Mouse (Mus musculus) stomach, postnatal 0 days (tissue): ENCODE results near the gene Slc8a3. TPM values are rescaled to one million over a fixed set of nuclear protein-coding genes. Genes with fewer than 3 reads are reported as not detected.

Source experiments
- ATAC-seq: fragments of 200-750 bp; cut with Nextera tagmentation; 2 replicates; pipeline ENCODE4 v1.8.0; 2017; ENCODE audit not compliant: low FRiP score, low TSS enrichment
- DNase-seq: peaks from one replicate; pipeline ENCODE4 v3.0.0-alpha.2; 2016; ENCODE audit warnings: low spot score
- H3K27ac ChIP-seq: fragments of 300-500 bp; sonication (generic); replicated peaks from 2 replicates; pipeline ENCODE4 v1.5.1; 2014; ENCODE audit warnings: mild to moderate bottlenecking, control low read depth
- H3K27me3 ChIP-seq: fragments of 300-500 bp; sonication (generic); 2 replicates; pipeline ENCODE4 v1.6.1; 2014; ENCODE audit warnings: low read length; ENCODE audit not compliant: control insufficient read depth, insufficient read depth
- H3K36me3 ChIP-seq: fragments of 300-500 bp; sonication (generic); 2 replicates; pipeline ENCODE4 v1.6.1; 2014; ENCODE audit warnings: low read length, mixed read lengths; ENCODE audit not compliant: control insufficient read depth, insufficient read depth
- H3K4me1 ChIP-seq: fragments of 300-500 bp; sonication (generic); replicated peaks from 2 replicates; pipeline ENCODE4 v1.6.1; 2014; ENCODE audit warnings: antibody characterized with exemption; ENCODE audit not compliant: control insufficient read depth, insufficient read depth
- H3K4me2 ChIP-seq: fragments of 300-500 bp; sonication (generic); replicated peaks from 2 replicates; pipeline ENCODE4 v1.6.1; 2014; ENCODE audit warnings: low read depth, mild to moderate bottlenecking, control low read depth, moderate library complexity
- H3K4me3 ChIP-seq: fragments of 300-500 bp; sonication (generic); 2 replicates; pipeline ENCODE4 v1.5.1; 2014; ENCODE audit warnings: low read depth, low read length, control low read depth
- H3K9ac ChIP-seq: fragments of 300-500 bp; sonication (generic); 2 replicates; pipeline ENCODE4 v1.6.1; 2014; ENCODE audit warnings: mild to moderate bottlenecking, low read length, control low read depth, mixed read lengths
- H3K9me3 ChIP-seq: fragments of 300-500 bp; sonication (generic); 2 replicates; pipeline ENCODE4 v1.6.1; 2016; ENCODE audit warnings: low read length; ENCODE audit not compliant: control insufficient read depth
- CTCF ChIP-seq: IDR thresholded peaks from 2 replicates; pipeline ENCODE4 v1.5.1; 2016; ENCODE audit warnings: antibody characterized with exemption, low read depth, mild to moderate bottlenecking, moderate library complexity
- EP300 ChIP-seq: optimal IDR thresholded peaks from 2 replicates; pipeline ENCODE3; 2016; ENCODE audit warnings: antibody characterized with exemption
- WGBS: fragments of 180-500 bp; shearing (Covaris S2); extraction: QIAGEN DNeasy Blood & Tissue Kit; methylation state at CpG from one replicate; pipeline ENCODE4 v1.1.7; 2014; 5-methylcytosine and 5-hydroxymethylcytosine counted together
- polyA plus RNA-seq: library from polyadenylated mRNA; unstranded; fragments of >200 nt; fragmentation: Nextera tagmentation; extraction: Ambion mirVana; gene quantifications from 2 replicates; pipeline ENCODE4 v1.2.1, GENCODE M21; 2015

Slc8a3 gene
- polyA plus RNA-seq, 1 experiment from 2014 or later, result 0.15 TPM

DNA sequence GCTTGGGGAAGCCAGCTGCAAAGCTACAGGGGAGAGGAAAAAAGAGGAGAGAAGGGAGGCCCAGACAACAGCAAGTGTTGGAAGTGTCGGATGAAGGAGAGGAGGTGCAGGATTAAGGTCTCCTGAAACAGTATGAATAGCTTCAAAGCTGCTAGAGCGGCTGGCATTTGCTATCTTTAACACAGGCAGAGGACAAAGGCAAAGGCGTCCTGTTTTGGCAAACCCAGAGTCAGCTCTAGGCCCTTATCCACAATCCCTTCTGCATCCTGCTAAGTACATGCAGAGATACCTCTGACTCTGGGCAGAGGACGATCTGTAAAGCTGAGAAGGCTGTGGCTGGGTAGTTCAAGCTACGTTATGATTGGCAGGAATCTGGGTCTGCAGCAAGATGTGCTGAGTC is 38.4 kb downstream of the Slc8a3 start:
- H3K27me3 ChIP-seq, result no peaks in the 10 kb centered on the region
- no peak overlapping the region for H3K9ac ChIP-seq
- no peaks in the 10 kb centered on the region for H3K9me3 ChIP-seq
- 53% methylated on average over 5 of the region's 5 CpGs for WGBS
- no peak overlapping the region for H3K27ac ChIP-seq
- DNase-seq (no peak), ATAC-seq (no peak)
- no peaks in the 10 kb centered on the region for H3K4me1 ChIP-seq
- no peak overlapping the region for H3K4me2 ChIP-seq
- no peak for TF ChIP-seq EP300
- TF ChIP-seq CTCF, result no peak
- no peaks in the 10 kb centered on the region for H3K36me3 ChIP-seq
- H3K4me3 ChIP-seq, result no peak overlapping the region

DNA sequence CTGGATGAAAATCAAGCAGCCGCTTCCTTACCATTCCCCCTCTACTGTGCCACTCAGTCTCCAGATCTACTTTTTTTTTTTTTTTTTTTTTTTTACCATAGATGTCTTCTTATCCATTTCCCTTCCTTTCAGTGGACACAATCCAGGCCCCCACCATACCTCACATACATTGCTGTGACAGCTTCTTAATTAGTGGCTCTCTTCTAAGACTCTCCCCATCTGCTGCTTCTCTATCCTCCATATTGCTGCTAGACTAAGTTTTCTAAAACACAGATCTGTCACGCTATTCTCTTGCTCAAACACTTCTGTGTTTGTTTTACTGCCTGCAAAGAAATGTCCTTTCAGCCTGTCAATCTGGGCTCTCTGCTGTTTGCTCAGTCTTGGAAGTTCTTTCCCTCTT is 54.9 kb downstream of the Slc8a3 start:
- Histone ChIP-seq H3K4me3 (no peak overlapping the region), H3K27ac (no peak overlapping the region), H3K9me3 (no peaks in the 10 kb centered on the region), H3K4me1 (no peaks in the 10 kb centered on the region), H3K4me2 (no peak overlapping the region), H3K27me3 (no peaks in the 10 kb centered on the region), H3K36me3 (no peaks in the 10 kb centered on the region), H3K9ac (no peak overlapping the region)
- no peak for TF ChIP-seq CTCF
- no peak for TF ChIP-seq EP300
- DNase-seq, result no peak
- ATAC-seq, result no peak
- whole genome bisulfite sequencing, result 62% methylated on average over 2 of the region's 2 CpGs

- no peaks in the 10 kb centered on the region for H3K4me1 ChIP-seq
- TF ChIP-seq EP300 (no peak), CTCF (no peak)
- H3K36me3 ChIP-seq, result no peaks in the 10 kb centered on the region
- no peaks in the 10 kb centered on the region for H3K9me3 ChIP-seq
- DNase-seq (no peak), ATAC-seq (no peak)
- 66% methylated on average over 4 of the region's 4 CpGs for WGBS
- no peak overlapping the region for H3K4me3 ChIP-seq
- H3K4me2 ChIP-seq, result no peak overlapping the region
- no peak overlapping the region for H3K9ac ChIP-seq
- no peaks in the 10 kb centered on the region for H3K27me3 ChIP-seq
- no peak overlapping the region for H3K27ac ChIP-seq
Observed at GRCm38 (mm10) chr12:81274616-81275015, 58.4 kb downstream of the Slc8a3 start.

DNA sequence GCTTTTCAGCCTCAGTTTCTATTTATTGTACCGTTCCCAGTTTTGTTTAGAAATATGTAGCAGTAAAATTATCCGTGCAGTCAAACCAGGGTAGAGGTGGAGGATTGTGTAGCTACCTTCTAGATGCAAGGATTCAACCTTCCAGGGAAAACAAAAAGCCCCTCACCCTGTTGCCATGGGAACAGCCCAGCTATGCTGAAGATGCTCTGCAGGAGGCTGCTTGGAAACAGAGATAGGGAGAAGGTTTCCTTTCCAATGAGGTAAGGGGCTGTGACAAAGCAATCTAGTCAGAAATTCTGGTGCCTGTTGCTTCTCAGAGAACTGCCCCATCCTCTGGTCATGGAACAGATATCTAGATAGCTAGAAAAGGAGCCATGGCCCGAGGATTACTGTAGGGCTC is 59.6 kb downstream of the Slc8a3 start:
- 52% methylated on average over 3 of the region's 3 CpGs for WGBS

GRCm38 (mm10) chr12:81269246-81269645 is 63.7 kb downstream of the Slc8a3 start:
- Histone ChIP-seq H3K36me3 (no peaks in the 10 kb centered on the region), H3K27ac (no peak overlapping the region), H3K27me3 (no peaks in the 10 kb centered on the region), H3K4me2 (no peak overlapping the region), H3K4me3 (no peak overlapping the region), H3K4me1 (no peaks in the 10 kb centered on the region), H3K9ac (no peak overlapping the region), H3K9me3 (no peaks in the 10 kb centered on the region)
- DNase-seq (no peak), ATAC-seq (no peak)
- 80% methylated on average over 5 of the region's 5 CpGs for WGBS
- no peak for TF ChIP-seq CTCF
- no peak for TF ChIP-seq EP300

More for the DNA sequence above, 59.6 kb downstream of the Slc8a3 start:
- Histone ChIP-seq H3K4me2 (no peak overlapping the region), H3K36me3 (no peaks in the 10 kb centered on the region), H3K27ac (no peak overlapping the region), H3K27me3 (no peaks in the 10 kb centered on the region), H3K4me1 (no peaks in the 10 kb centered on the region), H3K9ac (no peak overlapping the region), H3K4me3 (no peak overlapping the region), H3K9me3 (no peaks in the 10 kb centered on the region)
- ATAC-seq (no peak), DNase-seq (no peak)
- TF ChIP-seq EP300, result no peak
- TF ChIP-seq CTCF, result no peak

- H3K36me3 ChIP-seq, result no peaks in the 10 kb centered on the region
- TF ChIP-seq CTCF, result no peak
- no peak for TF ChIP-seq EP300
- DNase-seq (no peak), ATAC-seq (no peak)
- no peaks in the 10 kb centered on the region for H3K4me1 ChIP-seq
- no peak overlapping the region for H3K4me2 ChIP-seq
- H3K9me3 ChIP-seq, result no peaks in the 10 kb centered on the region
- H3K9ac ChIP-seq, result no peak overlapping the region
- H3K4me3 ChIP-seq, result no peak overlapping the region
- no peak overlapping the region for H3K27ac ChIP-seq
- 84% methylated on average over 6 of the region's 6 CpGs for WGBS
- no peaks in the 10 kb centered on the region for H3K27me3 ChIP-seq
Observed at GRCm38 (mm10) chr12:81262821-81263220, 70.2 kb downstream of the Slc8a3 start.
